Mouse (Mus musculus) liver, embryonic 16.5 days (tissue): ENCODE results near the gene Crtam. TPM values are rescaled to one million over a fixed set of nuclear protein-coding genes. Genes with fewer than 3 reads are reported as not detected.

Experiments used
- ATAC-seq: fragments of 200-750 bp; cut with Nextera tagmentation; 2 replicates; pipeline ENCODE4 v1.8.0; 2017; ENCODE audit warnings: low read depth, mild to moderate bottlenecking, moderate number of reproducible peaks, moderate library complexity
- H3K27ac ChIP-seq: fragments of 300-500 bp; sonication (generic); 2 replicates; pipeline ENCODE4 v1.5.1; 2014; ENCODE audit warnings: mild to moderate bottlenecking, low read length
- H3K27me3 ChIP-seq: fragments of 300-500 bp; sonication (generic); 2 replicates; pipeline ENCODE4 v1.6.1; 2014; ENCODE audit warnings: low read depth, low read length, mixed read lengths; ENCODE audit not compliant: control insufficient read depth, insufficient read depth
- H3K36me3 ChIP-seq: fragments of 300-500 bp; sonication (generic); 2 replicates; pipeline ENCODE4 v1.6.1; 2014; ENCODE audit warnings: mild to moderate bottlenecking; ENCODE audit not compliant: control insufficient read depth, insufficient read depth
- H3K4me1 ChIP-seq: fragments of 300-500 bp; sonication (generic); 2 replicates; pipeline ENCODE4 v1.6.1; 2014; ENCODE audit warnings: low read depth, low read length, mixed read lengths; ENCODE audit not compliant: control insufficient read depth
- H3K4me2 ChIP-seq: fragments of 300-500 bp; sonication (generic); 2 replicates; pipeline ENCODE4 v1.6.1; 2014; ENCODE audit warnings: low read depth, low read length, mixed read lengths
- H3K4me3 ChIP-seq: fragments of 300-500 bp; sonication (generic); 2 replicates; pipeline ENCODE4 v1.5.1; 2014; ENCODE audit warnings: low read depth, mild to moderate bottlenecking, low read length
- H3K9ac ChIP-seq: fragments of 300-500 bp; sonication (generic); 2 replicates; pipeline ENCODE4 v1.6.1; 2014; ENCODE audit warnings: low read depth, low read length
- H3K9me3 ChIP-seq: fragments of 300-500 bp; sonication (generic); replicated peaks from 2 replicates; pipeline ENCODE4 v1.6.1; 2016; ENCODE audit warnings: low read length; ENCODE audit not compliant: control insufficient read depth
- WGBS: fragments of 180-500 bp; shearing (Covaris S2); extraction: QIAGEN DNeasy Blood & Tissue Kit; methylation state at CpG from one replicate; pipeline ENCODE4 v1.1.7; 2014; ENCODE audit not compliant: insufficient replicate concordance; 5-methylcytosine and 5-hydroxymethylcytosine counted together
- polyA plus RNA-seq: library from polyadenylated mRNA; unstranded; fragments of >200 nt; fragmentation: Nextera tagmentation; extraction: Ambion mirVana; gene quantifications from 2 replicates; pipeline ENCODE4 v1.2.1, GENCODE M21; 2015

The Crtam gene
- polyA plus RNA-seq, 1 experiment from 2014 or later = 0.07 TPM

- H3K27ac ChIP-seq = no peak overlapping the region
- 66% methylated on average over 4 of the region's 4 CpGs for WGBS
- H3K9ac ChIP-seq = no peak overlapping the region
- no peaks in the 10 kb centered on the region for H3K36me3 ChIP-seq
- no peak overlapping the region for H3K4me2 ChIP-seq
- H3K4me1 ChIP-seq = no peaks in the 10 kb centered on the region
- H3K27me3 ChIP-seq = no peaks in the 10 kb centered on the region
- H3K9me3 ChIP-seq = no peaks in the 10 kb centered on the region
- ATAC-seq = no peak
- no peak overlapping the region for H3K4me3 ChIP-seq
These were observed 10.1 kb upstream of the Crtam start for GRCm38 (mm10) chr9:41014512-41014911.

GRCm38 (mm10) chr9:41012456-41012855 lies 8.0 kb upstream of the Crtam start:
- Histone ChIP-seq H3K9me3 (no peaks in the 10 kb centered on the region), H3K27ac (no peak overlapping the region), H3K4me3 (no peak overlapping the region), H3K9ac (no peak overlapping the region), H3K36me3 (no peaks in the 10 kb centered on the region), H3K4me2 (no peak overlapping the region), H3K27me3 (no peaks in the 10 kb centered on the region), H3K4me1 (no peaks in the 10 kb centered on the region)
- 74% methylated on average over 5 of the region's 5 CpGs for WGBS
- ATAC-seq = no peak

GRCm38 (mm10) chr9:41011512-41012436 lies 7.3 kb upstream of the Crtam start:
- Histone ChIP-seq H3K9me3 (no peaks in the 10 kb centered on the region), H3K4me3 (no peak overlapping the region), H3K36me3 (no peaks in the 10 kb centered on the region), H3K9ac (no peak overlapping the region), H3K27ac (no peak overlapping the region), H3K4me1 (no peaks in the 10 kb centered on the region), H3K27me3 (no peaks in the 10 kb centered on the region), H3K4me2 (no peak overlapping the region)
- WGBS = 73% methylated on average over 13 of the region's 13 CpGs
- ATAC-seq = no peak

GRCm38 (mm10) chr9:41007785-41008184 lies 3.4 kb upstream of the Crtam start:
- H3K4me1 ChIP-seq = no peaks in the 10 kb centered on the region
- 32% methylated on average over 1 of the region's 1 CpGs for WGBS
- no peak overlapping the region for H3K9ac ChIP-seq
- no peak overlapping the region for H3K4me2 ChIP-seq
- H3K36me3 ChIP-seq = no peaks in the 10 kb centered on the region
- no peak for ATAC-seq
- no peaks in the 10 kb centered on the region for H3K27me3 ChIP-seq
- H3K9me3 ChIP-seq = no peaks in the 10 kb centered on the region
- H3K4me3 ChIP-seq = no peak overlapping the region
- H3K27ac ChIP-seq = no peak overlapping the region

GRCm38 (mm10) chr9:40997116-40997779 lies 7.2 kb downstream of the Crtam start:
- 54% methylated on average over 7 of the region's 7 CpGs for WGBS

GRCm38 (mm10) chr9:40994075-40994474 lies 10.4 kb downstream of the Crtam start:
- Histone ChIP-seq H3K9me3 (no peaks in the 10 kb centered on the region), H3K4me1 (no peaks in the 10 kb centered on the region), H3K27me3 (no peaks in the 10 kb centered on the region), H3K4me3 (no peak overlapping the region), H3K36me3 (no peaks in the 10 kb centered on the region), H3K27ac (no peak overlapping the region), H3K9ac (no peak overlapping the region), H3K4me2 (no peak overlapping the region)
- ATAC-seq = no peak
- WGBS = 52% methylated on average over 5 of the region's 5 CpGs

More at GRCm38 (mm10) chr9:40997116-40997779, 7.2 kb downstream of the Crtam start:
- H3K4me3 ChIP-seq = no peak overlapping the region
- H3K27ac ChIP-seq = no peak overlapping the region
- ATAC-seq = no peak
- no peak overlapping the region for H3K9ac ChIP-seq
- no peak overlapping the region for H3K4me2 ChIP-seq
- no peaks in the 10 kb centered on the region for H3K36me3 ChIP-seq
- H3K27me3 ChIP-seq = no peaks in the 10 kb centered on the region
- no peaks in the 10 kb centered on the region for H3K9me3 ChIP-seq
- H3K4me1 ChIP-seq = no peaks in the 10 kb centered on the region

- WGBS = 74% methylated on average over 6 of the region's 6 CpGs
- Histone ChIP-seq H3K27ac (no peak overlapping the region), H3K27me3 (no peaks in the 10 kb centered on the region), H3K4me3 (no peak overlapping the region), H3K9me3 (no peaks in the 10 kb centered on the region), H3K4me1 (no peaks in the 10 kb centered on the region), H3K9ac (no peak overlapping the region), H3K4me2 (no peak overlapping the region), H3K36me3 (no peaks in the 10 kb centered on the region)
- no peak for ATAC-seq
These were observed 12.9 kb downstream of the Crtam start for GRCm38 (mm10) chr9:40991511-40991910.

GRCm38 (mm10) chr9:40989940-40990588 lies 14.4 kb downstream of the Crtam start:
- no peak overlapping the region for H3K27ac ChIP-seq
- no peaks in the 10 kb centered on the region for H3K36me3 ChIP-seq
- 28% methylated on average over 4 of the region's 4 CpGs for WGBS
- no peaks in the 10 kb centered on the region for H3K4me1 ChIP-seq
- ATAC-seq = no peak
- H3K9me3 ChIP-seq = no peaks in the 10 kb centered on the region
- H3K9ac ChIP-seq = no peak overlapping the region
- H3K4me2 ChIP-seq = no peak overlapping the region
- no peak overlapping the region for H3K4me3 ChIP-seq
- no peaks in the 10 kb centered on the region for H3K27me3 ChIP-seq

GRCm38 (mm10) chr9:40984313-40984712 lies 20.1 kb downstream of the Crtam start:
- Histone ChIP-seq H3K9me3 (no peaks in the 10 kb centered on the region), H3K9ac (no peak overlapping the region), H3K4me1 (no peaks in the 10 kb centered on the region), H3K4me3 (no peak overlapping the region), H3K27ac (no peak overlapping the region), H3K36me3 (no peaks in the 10 kb centered on the region), H3K4me2 (no peak overlapping the region), H3K27me3 (no peaks in the 10 kb centered on the region)
- WGBS = 59% methylated on average over 3 of the region's 3 CpGs
- ATAC-seq = no peak
